Mouse (Mus musculus): ENCODE measurements around the gene St8sia6.

- TF ChIP-seq POLR2A (IDR thresholded peaks at IDR 0.05; ENCODE audit: control insufficient read depth, extremely low read depth, insufficient read depth, low read length, poor library complexity) (no peak), CTCF (IDR thresholded peaks at IDR 0.05; ENCODE audit: borderline replicate concordance, control insufficient read depth, extremely low read depth, insufficient read depth, low read length, poor library complexity) (no peak)
Measured at GRCm38 (mm10) chr2:13683205-13683570, 110.7 kb downstream of the St8sia6 start.
